Mouse (Mus musculus) lung, adult 2 months (tissue): ENCODE measurements at regions not wholly inside any gene's neighbourhood (a gene's known extent, or its start where the extent isn't known, plus 50 kb on each side); places are given as distances from the start of the nearest gene placed in this dataset.

Experiments
- DNase-seq: peaks from one replicate; pipeline ENCODE4 v3.0.0; 2022
- H3K4me1 ChIP-seq: fragments of 200-500 bp; 2 replicates; pipeline ENCODE4 v1.6.1; 2011; ENCODE audit warnings: low read length; ENCODE audit not compliant: control insufficient read depth, insufficient read depth
- H3K4me3 ChIP-seq: fragments of 200-500 bp; replicated peaks from 2 replicates; pipeline ENCODE3; 2011; ENCODE audit warnings: low read depth, mild to moderate bottlenecking, control low read depth, low read length; ENCODE audit errors: extremely low read depth
- CTCF ChIP-seq: fragments of 200-500 bp; IDR thresholded peaks from 2 replicates; pipeline ENCODE4 v1.5.1; 2011; ENCODE audit warnings: mild to moderate bottlenecking, low read length, control low read depth; ENCODE audit not compliant: insufficient read depth
- POLR2A ChIP-seq: fragments of 200-500 bp; IDR thresholded peaks from 2 replicates; pipeline ENCODE4 v1.6.1; 2011; ENCODE audit warnings: low read depth, mild to moderate bottlenecking, control low read depth, low read length, borderline replicate concordance; ENCODE audit errors: extremely low read depth
- WGBS: fragments of 180-500 bp; shearing (Covaris S2); methylation state at CpG from one replicate; pipeline ENCODE4 v1.1.7; 2018; 5-methylcytosine and 5-hydroxymethylcytosine counted together

- H3K4me3 ChIP-seq = no peak overlapping the region
- H3K4me1 ChIP-seq = no peaks in the 10 kb centered on the region
- no peak for TF ChIP-seq POLR2A
- WGBS = 54% methylated on average over 7 of the region's 7 CpGs
- DNase-seq = no peak
These were observed 553.8 kb downstream of the Gm19410 start for GRCm38 (mm10) chr8:36319314-36319959.

- no peak for TF ChIP-seq CTCF
- no peak for TF ChIP-seq POLR2A
- DNase-seq = no peak
- Histone ChIP-seq H3K4me3 (no peak overlapping the region), H3K4me1 (no peaks in the 10 kb centered on the region)
- 70% methylated on average over 8 of the region's 8 CpGs for WGBS
These were observed 556.5 kb downstream of the Gm19410 start for GRCm38 (mm10) chr8:36322125-36322524.

DNA sequence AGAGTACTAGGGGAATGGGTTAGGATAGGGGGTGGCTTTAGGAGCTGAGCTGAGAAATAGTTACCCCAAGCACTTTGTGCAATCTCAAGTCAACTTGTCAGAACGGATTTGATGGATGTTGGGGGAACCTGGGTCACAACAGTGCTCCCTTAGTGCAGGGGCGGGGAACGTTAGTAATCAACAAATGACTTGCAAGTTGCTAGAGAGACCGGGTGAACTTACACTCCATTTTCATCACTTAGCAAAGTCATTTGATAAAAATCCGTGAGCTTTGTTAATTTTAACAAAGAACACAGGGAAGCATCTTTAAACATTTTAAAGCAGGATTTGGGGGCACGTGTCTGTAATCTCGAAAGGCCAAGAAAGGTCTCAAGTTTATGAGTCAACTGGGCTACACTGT is 557.0 kb downstream of the Gm19410 start:
- no peaks in the 10 kb centered on the region for H3K4me1 ChIP-seq
- H3K4me3 ChIP-seq = no peak overlapping the region
- DNase-seq = no peak
- no peak for TF ChIP-seq CTCF
- no peak for TF ChIP-seq POLR2A
- WGBS = 67% methylated on average over 7 of the region's 7 CpGs

- 89% methylated on average over 5 of the region's 5 CpGs for WGBS
These were observed 573.0 kb downstream of the Gm19410 start for GRCm38 (mm10) chr8:36338628-36339027.

GRCm38 (mm10) chr8:36339449-36339848 is 573.9 kb downstream of the Gm19410 start:
- no peak for DNase-seq
- TF ChIP-seq CTCF (no peak), POLR2A (no peak)
- 93% methylated on average over 6 of the region's 6 CpGs for WGBS
- H3K4me1 ChIP-seq = no peaks in the 10 kb centered on the region
- H3K4me3 ChIP-seq = no peak overlapping the region

More at GRCm38 (mm10) chr8:36338628-36339027, 573.0 kb downstream of the Gm19410 start:
- H3K4me1 ChIP-seq = no peaks in the 10 kb centered on the region
- no peak for DNase-seq
- TF ChIP-seq CTCF = no peak
- no peak for TF ChIP-seq POLR2A
- no peak overlapping the region for H3K4me3 ChIP-seq

DNA sequence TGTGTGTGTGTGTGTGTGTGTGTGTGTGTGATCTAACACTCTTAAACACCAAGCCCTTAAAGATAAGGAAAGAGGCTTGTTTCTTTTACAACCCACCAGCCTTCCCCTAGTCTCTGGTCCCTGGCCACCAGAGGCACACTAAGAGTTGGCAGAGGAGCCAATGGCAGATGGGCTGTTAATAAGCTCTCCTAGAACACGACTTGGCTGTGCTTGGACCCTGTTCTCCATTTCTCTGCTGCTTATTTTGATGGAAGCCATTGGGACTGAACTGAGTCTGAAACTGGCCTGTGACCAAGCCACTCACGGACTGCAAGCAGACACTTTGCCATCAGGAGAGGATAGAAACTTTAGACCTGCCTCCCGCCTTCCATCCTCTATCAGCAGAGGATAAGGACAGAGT is 574.9 kb downstream of the Gm19410 start:
- WGBS = 73% methylated on average over 3 of the region's 3 CpGs
- H3K4me1 ChIP-seq = no peaks in the 10 kb centered on the region
- TF ChIP-seq CTCF = no peak
- no peak for TF ChIP-seq POLR2A
- H3K4me3 ChIP-seq = no peak overlapping the region
- no peak for DNase-seq

DNA sequence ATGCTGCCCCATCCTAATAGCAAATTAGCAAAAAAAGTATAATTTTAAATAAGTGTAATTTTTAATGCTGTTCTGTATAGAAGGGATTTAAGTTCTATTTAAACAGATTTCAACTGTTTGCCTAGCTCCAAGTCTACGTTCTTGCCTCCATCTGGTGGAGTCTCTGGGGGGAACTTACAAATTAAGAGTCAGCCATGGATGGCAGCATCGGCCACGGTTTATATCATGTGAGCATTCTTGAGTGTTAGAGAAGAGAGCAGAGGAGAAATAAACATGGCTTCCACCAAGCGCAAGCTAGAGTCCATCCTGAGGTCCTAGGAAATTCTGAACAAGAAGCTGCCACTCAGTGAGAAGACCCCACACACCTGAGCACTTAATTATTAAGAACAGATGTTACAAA is 576.4 kb downstream of the Gm19410 start:
- Histone ChIP-seq H3K4me3 (no peak overlapping the region), H3K4me1 (no peaks in the 10 kb centered on the region)
- no peak for DNase-seq
- TF ChIP-seq CTCF = no peak
- no peak for TF ChIP-seq POLR2A
- WGBS = 70% methylated on average over 4 of the region's 4 CpGs

DNA sequence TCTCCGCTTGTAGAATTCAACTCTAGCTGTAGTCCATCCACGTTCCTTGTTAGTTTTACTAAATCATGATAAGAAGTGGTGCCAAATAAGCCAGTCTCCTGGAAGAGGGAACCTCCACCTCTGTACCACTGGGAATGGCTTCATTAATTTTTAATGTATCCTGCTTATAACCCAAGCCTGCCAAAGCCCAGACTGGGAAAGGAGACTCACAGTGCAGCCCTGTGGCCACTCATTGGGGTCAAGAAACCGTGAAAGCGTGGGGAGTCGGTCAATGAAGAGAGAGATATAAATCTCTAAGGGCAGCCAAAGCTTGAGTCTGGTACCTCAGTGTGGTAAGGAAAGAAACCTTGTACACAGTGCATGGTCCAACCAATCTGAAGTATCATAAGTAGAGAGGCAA is 577.1 kb downstream of the Gm19410 start:
- 72% methylated on average over 5 of the region's 5 CpGs for WGBS
- no peak overlapping the region for H3K4me3 ChIP-seq
- no peaks in the 10 kb centered on the region for H3K4me1 ChIP-seq
- no peak for TF ChIP-seq POLR2A
- no peak for DNase-seq

DNA sequence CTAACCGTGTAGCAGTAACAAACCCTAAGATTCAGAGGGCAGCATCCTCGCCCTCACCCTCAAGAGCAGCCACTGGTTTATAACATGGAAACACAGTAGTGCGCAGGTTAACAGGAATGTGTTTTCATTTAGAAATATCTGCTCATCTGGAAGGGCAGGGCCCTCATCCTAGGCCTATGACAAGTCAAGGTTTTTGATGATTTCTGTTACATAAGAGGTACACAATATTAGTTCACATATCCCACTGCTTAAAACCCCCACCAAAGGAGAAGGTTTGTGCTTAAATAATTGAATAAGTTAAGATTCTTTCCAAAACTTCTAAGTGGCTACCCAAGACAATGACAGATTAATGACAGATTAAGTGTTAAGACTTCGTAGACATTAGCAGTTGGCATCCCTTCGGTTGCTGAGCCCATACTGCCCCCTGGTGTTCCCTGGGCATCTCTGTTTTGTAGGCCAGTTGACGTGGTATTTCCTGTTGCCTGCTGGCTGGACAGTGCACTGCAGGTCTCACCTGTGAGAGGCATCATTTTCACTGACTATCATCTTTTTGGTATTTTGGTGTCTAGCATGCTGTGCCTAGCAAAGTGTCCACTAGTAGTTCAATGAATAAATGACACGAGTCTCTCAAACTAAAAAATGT is 581.2 kb downstream of the Gm19410 start:
- 41% methylated on average over 7 of the region's 7 CpGs for WGBS
- DNase-seq = peak; percentile 72

DNA sequence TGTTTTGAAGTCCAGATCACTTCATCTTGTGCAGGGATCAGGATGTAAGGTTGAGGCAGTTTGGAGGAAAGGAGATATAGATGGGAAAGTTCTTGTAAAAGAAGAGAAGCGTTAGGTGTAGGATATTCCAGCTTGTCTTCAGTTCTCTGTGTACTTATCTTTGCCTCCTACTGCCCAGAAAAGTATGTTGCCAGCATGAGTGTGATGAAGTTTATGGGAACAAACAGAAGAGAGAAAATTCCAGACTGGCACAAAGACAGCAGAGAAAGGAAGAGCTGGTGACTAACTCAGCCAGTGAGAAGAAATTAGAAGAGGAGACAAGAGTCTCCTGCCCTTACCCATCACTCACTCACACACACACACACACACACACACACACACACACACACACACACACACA is 582.5 kb downstream of the Gm19410 start:
- DNase-seq = no peak
- TF ChIP-seq CTCF (no peak), POLR2A (no peak)
- 95% methylated on average over 1 of the region's 1 CpGs for WGBS
- Histone ChIP-seq H3K4me1 (no peaks in the 10 kb centered on the region), H3K4me3 (no peak overlapping the region)

More for the DNA sequence above, 581.2 kb downstream of the Gm19410 start:
- H3K4me3 ChIP-seq = no peak overlapping the region
- H3K4me1 ChIP-seq = no peaks in the 10 kb centered on the region
- TF ChIP-seq CTCF (peak; percentile 100), POLR2A (no peak)
